Mouse (Mus musculus): Measurements from ENCODE around the gene Swap70.

Swap70 gene

DNA sequence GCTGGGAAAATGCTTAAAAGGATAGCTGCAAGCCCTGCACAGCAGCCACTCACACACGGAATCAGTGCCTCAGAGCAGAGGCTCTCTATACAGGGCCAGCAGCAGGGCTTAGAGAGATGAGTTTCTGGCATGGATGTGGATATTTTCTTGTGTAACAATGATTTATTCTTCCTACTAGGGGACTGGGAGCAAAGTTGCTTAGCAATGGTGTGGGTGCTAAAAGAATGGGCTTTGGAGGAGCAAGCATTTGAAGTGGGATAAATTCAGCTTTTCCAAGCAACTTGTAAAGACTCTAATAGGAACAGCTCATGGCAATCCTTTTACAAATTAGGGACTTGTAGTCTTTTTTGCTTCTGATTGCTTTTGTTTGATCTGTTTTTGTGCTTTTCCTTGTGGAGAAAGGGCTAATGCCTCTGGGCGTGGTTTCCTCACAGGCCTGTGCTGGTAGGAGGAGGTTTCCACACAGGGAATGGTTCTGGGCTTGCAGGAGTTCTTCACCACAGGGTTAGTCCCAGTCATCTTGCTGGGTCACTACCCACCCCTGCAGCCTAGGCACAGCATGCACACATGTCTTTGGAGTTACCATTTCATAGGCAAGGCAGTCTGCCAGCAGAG is 16.4 kb downstream of the Swap70 start:
- DNase-seq (ENCODE audit: low read depth, low spot score), result no peak

DNA sequence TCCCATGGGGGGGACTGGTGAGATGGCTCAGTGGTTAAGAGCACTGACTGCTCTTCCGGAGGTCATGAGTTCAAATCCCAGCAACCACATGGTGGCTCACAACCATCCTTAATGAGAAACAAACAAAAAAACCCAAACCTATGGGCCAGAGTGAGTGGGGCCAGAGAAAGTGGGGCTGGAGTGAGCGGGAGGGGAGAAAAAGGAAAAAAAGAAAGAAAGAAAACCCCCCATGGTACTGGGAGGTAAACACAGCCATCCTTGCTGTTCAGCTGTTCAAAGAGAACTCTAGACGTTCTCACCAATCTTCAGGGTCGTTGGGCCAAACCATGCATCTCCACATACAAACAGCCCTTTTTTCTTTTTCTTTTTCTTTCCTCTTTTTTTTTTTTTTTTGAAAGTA is 18.1 kb downstream of the Swap70 start:
- DNase-seq (ENCODE audit: low read depth, low spot score), result no peak

DNA sequence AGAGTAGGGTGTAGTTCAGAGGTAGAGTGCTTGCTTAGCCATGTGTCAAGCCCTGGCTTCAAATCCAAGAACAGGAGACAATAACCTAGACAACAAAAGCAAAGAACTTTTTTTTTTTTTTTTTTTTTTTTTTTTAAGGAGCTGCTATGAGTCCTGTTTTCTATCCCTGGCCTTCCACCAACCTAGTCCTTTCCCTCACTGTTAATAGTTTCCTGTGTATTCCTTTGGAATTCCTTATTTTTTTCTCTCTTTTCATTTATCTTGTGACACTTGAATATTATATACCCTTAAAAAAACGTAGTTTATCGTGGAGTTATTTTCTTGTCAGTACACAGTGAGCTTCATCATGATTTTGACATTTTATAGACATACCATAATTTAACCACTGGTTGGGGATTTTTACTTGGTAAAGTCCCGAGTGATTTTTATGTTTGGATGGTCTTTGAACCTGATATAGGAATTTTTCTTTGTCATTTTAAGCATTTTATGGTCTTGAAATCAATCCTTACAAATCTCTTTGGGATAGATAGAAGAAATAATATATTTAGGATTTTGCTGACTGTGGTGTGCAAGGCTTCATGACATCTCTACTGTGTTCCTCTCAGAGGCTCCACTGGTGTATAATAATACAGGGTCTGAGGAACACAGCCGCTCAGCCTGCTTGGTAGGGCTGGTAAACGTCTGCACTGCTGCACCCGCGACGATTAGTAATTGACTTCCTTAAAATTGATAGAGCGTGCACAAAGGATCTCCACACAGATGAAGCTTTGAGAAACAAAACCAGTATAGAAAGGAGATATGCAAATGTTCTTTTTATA is 20.2 kb downstream of the Swap70 start:
- no peak for DNase-seq (ENCODE audit: low read depth, low spot score)

DNA sequence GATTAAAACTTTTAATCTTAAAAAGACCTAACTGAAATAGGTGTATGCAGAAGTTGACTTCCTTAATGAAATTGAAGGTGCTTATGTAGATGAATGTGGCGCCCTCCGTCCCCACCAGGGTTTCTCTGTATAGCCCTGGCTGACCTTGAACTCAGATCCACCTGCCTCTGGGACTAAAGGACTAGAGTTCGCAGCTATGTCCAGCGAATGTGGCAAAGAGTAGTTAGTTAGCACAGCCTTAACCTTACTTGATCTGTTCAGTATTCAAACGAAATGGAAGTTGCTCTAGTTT is 20.7 kb downstream of the Swap70 start:
- DNase-seq (ENCODE audit: low read depth, low spot score), result no peak

DNA sequence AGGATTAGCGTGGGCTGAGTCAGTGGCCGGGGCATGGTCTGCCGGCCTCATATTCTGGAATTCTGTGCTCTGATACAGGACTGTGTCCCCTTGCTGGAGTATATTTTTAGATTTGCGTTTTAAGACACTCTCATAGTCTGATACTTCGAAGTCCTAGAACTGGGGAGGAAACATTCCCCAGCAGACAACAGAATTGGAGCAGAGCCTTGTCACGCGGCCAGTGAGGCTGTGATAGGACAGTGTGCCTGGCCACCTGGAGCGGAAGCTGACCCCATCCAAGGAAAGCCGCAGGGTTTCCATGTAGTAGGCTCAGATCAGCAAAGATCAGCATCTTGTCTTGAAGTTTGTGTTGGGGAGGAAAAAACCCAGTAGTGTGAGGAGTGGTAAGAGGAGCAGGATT is 23.6 kb downstream of the Swap70 start:
- DNase-seq (ENCODE audit: low read depth, low spot score), result no peak

DNA sequence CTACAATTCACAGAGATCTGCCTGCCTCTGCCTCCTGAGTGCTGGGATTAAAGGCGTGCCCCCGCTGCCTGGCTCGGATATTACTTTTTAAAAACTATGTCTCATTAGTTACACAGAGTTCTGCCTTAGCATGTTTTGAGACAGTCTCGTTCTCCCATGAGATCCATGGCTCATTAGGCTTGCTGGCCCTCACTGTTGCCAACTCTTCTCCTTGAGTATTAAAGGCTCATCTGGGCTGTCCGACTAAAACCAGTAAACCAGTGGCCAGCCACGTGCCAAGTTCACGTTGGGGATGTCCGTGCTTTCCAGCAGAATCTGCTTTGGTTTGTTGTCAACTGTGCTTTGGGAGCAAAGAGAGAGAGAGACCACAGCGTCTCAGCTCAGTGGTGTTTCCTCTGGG is 25.0 kb downstream of the Swap70 start:
- DNase-seq (ENCODE audit: low read depth, low spot score), result no peak

DNA sequence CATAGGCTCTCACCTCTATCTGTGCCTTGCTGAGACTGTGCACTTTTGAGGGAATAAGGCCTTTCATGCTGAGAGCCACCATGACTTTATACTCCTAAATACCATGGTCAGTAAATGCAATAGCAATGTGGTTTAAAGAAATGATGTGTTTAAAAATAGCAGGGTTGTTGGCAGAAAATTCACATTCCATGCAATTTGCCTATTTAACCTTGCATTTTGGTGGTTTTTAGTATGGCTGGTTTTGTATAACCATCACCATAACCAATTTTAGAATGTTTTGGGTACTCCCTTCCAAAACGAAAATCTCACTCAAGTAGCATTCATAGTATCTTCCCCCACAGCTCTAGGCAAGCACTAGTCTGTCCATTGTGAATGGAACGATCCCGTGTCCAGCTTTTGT is 26.3 kb downstream of the Swap70 start:
- no peak for DNase-seq (ENCODE audit: low read depth, low spot score)

DNA sequence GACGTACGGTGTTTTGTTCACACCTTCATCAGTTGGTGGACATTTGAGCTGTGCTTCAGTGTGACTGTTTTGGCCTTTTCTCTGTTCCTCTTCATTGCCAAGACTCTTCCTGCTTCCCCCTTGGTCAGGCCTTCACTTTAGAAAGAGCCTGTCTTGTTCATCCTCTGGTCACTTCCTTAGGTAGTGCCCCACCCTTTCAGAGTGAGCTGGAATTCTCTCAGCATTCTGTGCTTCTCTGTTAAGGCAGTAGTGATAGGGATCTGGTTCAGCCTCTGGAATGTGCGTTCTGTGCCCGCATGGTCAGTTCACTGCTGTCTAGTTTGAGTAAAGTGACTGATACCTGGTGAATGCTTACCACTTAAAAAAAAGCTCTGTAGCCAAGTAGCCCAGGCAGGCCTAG is 27.2 kb downstream of the Swap70 start:
- no peak for DNase-seq (ENCODE audit: low read depth, low spot score)

DNA sequence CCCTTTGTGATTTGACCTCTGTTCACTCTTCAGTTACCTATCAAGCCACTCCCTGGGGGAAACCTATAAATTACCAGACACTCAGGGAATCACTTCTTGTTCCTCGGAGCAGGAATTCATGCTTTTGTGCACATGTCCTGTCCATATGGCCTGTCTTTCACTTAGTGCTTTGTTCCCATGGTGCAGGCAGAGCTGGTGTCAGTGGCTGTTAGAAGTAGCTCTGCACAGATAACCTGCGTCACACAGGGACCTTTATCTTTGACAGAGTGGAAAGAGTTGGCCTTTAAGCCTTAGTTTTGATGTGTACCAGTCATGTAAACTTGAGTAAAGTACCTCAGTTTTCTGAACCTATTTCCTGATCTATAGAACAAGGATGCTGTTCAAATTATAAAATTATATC is 32.4 kb downstream of the Swap70 start:
- no peak for DNase-seq (ENCODE audit: low read depth, low spot score)

DNA sequence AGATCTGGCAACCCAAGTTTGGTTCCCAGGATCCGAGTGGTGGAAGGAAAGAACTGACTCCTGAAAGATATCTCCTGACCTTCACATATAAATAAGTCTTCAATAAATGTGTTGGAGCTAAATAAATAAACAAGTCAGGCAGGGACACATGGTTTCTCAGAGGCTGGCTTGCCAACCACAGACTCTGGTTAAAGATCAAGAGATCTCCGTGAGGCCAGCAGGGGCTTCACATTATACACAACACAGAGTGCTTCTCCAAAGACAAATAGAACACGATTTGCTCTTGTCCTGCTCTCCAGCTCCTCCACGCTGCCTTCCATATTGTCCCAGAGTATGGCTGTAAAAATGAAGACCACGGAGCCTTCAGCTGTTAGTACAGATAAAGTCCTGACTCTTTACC is 32.9 kb downstream of the Swap70 start:
- DNase-seq (ENCODE audit: low read depth, low spot score), result no peak

DNA sequence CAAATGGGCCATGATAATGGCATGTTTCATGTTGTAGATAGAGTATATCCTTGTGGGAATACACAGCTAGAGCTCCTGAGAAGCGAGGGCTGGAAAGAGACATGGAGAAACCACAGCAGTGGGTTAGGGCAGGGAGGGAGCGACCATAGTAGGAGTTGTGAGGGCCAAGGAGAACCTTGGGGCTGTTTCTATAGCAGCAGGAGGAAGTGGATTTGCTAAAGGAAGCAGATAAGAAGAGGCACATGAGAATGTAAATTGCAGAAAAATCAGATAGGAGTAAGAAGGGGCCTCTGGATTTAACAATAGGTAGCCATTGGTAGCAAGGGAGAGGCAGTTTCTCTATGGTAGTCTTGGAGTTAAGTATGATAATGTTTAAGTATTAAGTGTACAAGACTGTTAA is 35.5 kb downstream of the Swap70 start:
- DNase-seq (ENCODE audit: low read depth, low spot score), result no peak

DNA sequence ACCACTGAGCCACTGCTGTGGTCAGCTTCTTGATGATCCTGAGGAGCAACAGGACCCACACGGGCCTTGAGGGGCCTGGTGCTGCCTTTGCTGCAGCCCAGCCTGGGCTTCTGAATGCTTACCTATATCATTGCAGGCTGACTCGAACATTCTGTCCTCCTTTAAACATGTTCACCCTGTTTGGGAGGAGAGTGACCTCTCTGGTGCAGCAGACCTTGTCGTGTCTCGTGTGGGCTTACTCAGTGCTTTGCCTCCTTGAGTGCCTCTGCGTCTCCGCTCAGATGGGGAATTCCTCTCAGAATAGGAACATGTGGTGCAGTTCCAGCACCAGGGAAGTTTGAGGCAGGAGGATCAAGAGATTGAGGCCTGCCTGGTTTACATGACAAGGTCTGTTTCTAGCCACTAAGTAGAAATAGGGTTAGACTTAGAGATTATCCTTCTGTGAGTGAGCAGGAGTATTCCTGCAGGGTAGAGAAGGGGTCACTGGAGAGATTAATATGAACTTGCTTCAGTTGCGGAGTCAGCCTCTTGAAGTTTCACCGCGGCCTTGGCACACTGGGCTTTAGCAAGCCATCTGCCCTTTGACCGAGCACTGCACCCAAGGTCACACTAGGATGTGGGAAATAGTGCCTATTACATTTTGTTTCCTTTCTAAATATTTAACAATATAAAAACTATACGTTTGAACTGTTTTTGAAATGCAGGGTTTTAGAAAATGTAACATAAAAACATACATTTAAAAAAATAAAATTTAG is 36.9 kb downstream of the Swap70 start:
- DNase-seq (ENCODE audit: low read depth, low spot score), result no peak

DNA sequence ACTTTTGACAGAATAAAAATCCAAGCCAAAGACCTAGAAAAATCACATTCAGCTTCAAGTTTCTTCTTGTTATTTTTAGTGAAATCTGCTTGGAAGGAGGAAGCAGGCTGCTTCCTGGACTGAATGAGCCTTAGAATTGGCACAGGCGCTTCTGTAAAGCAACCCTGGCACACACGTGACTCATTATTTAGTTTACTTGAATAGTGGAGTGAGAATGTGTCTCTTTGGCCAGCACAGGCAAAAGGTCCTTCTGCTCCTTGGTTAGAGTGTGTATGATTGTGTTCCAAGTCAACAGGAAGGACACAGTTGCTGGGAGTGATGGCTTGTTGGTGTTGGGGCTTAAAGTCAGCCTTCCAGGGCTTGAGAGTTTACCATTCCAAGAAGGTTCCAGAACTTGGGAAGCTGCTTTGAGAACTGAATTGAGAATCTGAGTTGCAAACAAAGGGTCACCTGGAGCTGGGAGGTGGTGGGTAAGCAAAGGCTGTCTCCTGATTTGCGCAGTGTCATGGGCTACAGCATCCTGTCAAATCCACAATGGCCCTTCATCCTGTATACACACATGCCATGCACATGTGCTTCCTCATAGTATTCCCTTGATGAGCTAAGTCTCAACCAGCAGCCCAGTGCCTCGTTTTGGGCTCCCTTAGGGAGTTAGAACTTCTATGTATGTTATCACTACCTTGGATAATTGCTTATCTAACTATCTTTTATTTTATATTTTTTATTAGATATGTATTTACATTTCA is 38.6 kb downstream of the Swap70 start:
- no peak for DNase-seq (ENCODE audit: low read depth, low spot score)

DNA sequence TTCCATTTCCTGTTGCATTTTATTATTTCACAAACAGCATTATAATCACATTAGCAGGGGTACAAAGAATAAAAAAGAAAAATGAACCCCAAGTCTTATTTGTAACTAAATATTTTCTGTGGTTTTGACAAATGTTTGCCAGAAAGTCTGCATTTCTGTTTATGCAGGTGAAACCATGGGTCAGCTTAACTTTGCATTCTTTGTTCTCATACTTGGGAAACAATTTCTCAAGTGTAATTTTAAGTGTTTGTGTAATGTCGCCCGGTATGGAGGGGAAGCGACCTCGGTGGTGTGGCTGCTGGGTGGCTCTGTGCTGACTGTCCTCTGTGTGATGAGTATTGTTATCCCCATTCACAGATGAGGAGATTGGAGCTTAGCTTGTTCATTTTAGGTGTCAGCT is 40.3 kb downstream of the Swap70 start:
- no peak for DNase-seq (ENCODE audit: low read depth, low spot score)

DNA sequence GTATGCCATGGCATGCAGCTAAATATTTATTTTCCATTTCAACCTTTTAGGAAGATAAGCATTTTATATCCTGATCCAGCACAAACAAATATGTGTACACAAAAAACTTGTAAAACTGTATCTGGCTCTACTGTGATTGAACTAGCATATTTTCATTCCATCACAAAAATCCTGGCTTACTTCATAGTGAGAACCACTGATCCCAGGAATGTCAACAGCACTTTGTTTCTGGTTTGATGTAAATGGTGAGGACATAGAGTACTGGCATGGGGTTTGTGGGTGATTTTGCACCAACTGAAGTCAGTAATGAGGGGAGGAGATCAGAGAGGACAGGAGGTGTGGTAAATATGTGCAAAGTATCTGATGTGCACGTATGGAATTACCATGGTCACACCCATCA is 41.1 kb downstream of the Swap70 start:
- DNase-seq (ENCODE audit: low read depth, low spot score), result no peak

DNA sequence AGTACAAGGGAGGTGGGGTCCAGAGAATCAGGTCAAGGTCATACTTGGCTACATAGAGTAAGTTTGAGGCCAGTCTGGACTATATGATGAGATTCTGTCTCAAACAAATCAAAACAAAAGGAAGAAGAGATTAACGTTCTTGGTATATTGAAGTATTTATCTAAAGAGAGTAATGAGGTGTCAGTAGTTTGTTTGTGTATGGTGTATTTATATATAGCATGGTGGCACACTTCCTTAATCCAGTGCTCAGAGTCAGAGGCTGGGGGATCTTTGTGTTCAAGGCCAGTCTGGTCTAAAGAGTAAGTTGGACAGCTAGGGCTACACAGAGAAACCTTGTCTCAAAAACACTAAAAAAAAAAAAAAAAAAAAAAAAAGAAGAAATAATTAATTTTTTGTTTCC is 42.0 kb downstream of the Swap70 start:
- DNase-seq (ENCODE audit: low read depth, low spot score), result no peak

DNA sequence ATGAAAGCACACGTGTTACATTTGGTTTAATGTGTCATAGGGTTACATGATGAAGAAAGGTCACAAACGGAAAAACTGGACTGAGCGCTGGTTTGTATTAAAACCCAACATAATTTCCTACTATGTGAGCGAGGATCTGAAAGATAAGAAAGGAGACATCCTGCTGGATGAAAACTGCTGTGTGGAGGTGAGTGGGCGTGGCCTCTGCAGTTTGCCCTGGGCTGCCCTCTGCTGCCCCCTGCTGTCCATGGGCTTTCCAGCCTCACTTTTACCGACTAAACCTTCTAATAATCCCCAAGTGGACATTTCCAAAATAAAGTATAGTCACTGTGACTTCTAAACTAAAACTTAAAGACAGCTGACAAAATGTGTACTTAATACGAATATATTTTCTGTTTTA is 44.3 kb downstream of the Swap70 start:
- DNase-seq (ENCODE audit: low read depth, low spot score), result peak; percentile 70

DNA sequence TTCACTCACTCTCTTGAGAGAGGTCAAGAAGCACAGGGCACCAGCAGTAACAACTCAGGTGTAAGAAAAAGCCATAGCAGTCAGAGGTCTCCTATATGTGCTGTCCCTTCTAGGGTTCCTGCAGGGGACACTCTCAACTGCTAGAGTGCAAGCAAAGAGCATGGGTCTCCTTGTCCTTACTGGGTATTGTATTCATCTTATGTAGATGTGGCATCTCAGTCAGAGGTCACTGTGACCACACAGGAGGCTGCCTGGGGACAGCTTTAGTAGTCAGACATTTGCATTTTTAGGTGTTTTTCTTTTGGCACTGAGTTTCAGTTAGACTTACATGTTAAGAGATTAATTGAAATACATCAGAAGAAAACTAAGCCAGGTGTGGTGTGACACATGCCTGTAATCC is 45.5 kb downstream of the Swap70 start:
- DNase-seq (ENCODE audit: low read depth, low spot score), result no peak

DNA sequence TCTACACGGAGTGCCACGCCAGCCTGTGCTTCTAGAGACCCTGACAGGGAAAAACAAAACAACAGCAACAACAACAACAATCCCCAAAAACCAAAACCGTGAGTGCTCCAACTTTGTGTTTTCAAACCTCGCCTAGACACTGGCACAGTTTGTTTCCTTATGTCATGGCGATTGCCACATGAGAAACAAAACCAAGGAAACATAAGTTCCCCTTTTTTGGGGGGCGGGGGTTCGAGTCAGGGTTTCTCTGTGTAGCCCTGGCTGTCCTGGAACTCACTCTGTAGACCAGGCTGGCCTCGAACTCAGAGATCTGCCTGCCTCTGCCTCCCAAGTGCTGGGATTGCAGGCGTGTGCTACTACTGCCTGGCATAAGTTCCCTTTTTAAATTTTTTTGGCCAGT is 46.5 kb downstream of the Swap70 start:
- DNase-seq (ENCODE audit: low read depth, low spot score), result no peak

DNA sequence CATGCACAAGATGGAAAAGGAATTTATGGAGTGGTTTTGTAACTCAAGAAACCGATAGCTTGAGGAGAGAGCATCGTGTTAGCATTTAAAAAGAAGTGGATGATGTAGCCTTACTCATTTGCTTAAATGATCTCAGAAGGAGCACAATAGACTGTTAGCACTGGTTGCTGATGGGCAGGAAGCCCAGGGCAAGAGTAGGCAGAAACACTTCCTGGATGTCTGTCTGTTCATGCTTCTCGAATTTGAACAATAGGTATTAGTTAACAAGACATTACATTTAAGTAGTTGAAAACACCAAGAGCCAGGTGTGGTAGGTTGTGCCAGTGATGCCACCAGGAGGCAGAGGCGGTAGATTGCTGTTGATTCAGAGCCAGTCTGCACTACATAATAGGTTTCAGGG is 47.0 kb downstream of the Swap70 start:
- DNase-seq (ENCODE audit: low read depth, low spot score), result no peak

DNA sequence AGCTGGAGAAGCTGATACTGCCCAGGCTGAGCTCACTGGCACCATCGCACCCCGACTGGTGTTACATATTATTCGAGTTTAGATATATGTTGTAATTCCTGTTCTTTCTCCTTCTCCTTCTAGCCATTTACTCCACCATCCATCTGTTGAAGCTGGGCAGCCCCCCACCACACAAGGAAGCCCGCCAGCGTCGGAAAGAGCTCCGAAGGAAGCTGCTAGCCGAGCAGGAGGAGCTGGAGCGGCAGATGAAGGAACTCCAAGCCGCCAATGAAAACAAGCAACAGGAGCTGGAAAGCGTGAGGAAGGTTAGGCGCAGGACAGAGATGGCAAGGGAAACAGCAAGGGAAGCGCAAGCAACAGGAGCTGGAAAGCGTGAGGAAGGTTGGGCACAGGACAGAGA is 48.3 kb downstream of the Swap70 start:
- no peak for DNase-seq (ENCODE audit: low read depth, low spot score)

DNA sequence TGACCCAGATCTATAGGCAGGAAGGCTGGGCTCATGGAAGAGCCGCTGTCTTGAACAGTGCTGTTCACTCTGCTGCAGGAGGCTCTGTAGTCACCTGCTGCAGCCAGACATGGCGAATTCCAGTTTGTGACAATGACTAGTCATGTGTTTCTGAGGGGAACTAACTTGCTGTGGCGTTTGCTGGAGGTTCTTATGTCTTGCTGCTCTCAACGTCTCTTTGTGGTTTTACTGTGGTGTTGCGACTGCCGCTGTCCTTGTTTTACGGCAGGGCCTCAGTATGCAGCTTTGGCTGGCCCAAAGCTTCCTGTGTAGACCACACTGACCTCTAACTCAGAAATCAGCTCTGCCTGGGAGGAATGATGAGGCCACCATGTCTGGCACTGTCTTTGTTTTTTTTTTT is 48.9 kb downstream of the Swap70 start:
- no peak for DNase-seq (ENCODE audit: low read depth, low spot score)
